Mouse (Mus musculus) cortical plate, adult 2 months (tissue): Measurements from ENCODE around the gene Ints6. TPM values are rescaled to one million over a fixed set of nuclear protein-coding genes. Genes with fewer than 3 reads are reported as not detected.
"Not testable (repeated sequence)": the region's sequence is repeated elsewhere in the genome, so short reads cannot be mapped to it uniquely, and the experiment has no call there.

Experiments
- H3K27ac ChIP-seq: fragments of 200-500 bp; 2 replicates; pipeline ENCODE4 v1.5.1; 2012; ENCODE audit warnings: low read length, control low read depth, inconsistent platforms; ENCODE audit not compliant: insufficient read depth
- H3K4me1 ChIP-seq: fragments of 200-500 bp; 2 replicates; pipeline ENCODE4 v1.6.1; 2011; ENCODE audit warnings: low read length; ENCODE audit not compliant: control insufficient read depth, insufficient read depth
- H3K4me3 ChIP-seq: fragments of 200-500 bp; 2 replicates; pipeline ENCODE4 v1.5.1; 2011; ENCODE audit warnings: mild to moderate bottlenecking, low read length, control low read depth; ENCODE audit not compliant: insufficient read depth
- CTCF ChIP-seq: fragments of 200-500 bp; IDR thresholded peaks from 2 replicates; pipeline ENCODE4 v1.5.1; 2011; ENCODE audit warnings: mild to moderate bottlenecking, control low read depth, low read length; ENCODE audit not compliant: insufficient read depth; ENCODE audit errors: extremely low read depth
- POLR2A ChIP-seq: fragments of 200-500 bp; IDR thresholded peaks from 2 replicates; pipeline ENCODE4 v1.6.1; 2011; ENCODE audit warnings: mild to moderate bottlenecking, low read length, control low read depth; ENCODE audit not compliant: insufficient read depth; ENCODE audit errors: extremely low read depth
- polyA plus RNA-seq: library from polyadenylated mRNA; depleted of rRNA; stranded (reverse); fragments of >200 nt; gene quantifications from 2 replicates; pipeline ENCODE4 v1.2.3, GENCODE M21; 2012

The Ints6 gene
- polyA plus RNA-seq, 1 experiment: 13.7 TPM

GRCm38 (mm10) chr14:62664976-62665673 is 95.8 kb downstream of the Ints6 start:
- Histone ChIP-seq H3K4me3 (no peak overlapping the region), H3K4me1 (no peaks in the 10 kb centered on the region), H3K27ac (no peak overlapping the region)
- TF ChIP-seq CTCF (no peak), POLR2A (no peak)

GRCm38 (mm10) chr14:62663367-62663766 is 97.6 kb downstream of the Ints6 start, which contains the start of gene Serpine3:
TSS of gene Serpine3 (plus strand) at chr14:62663667.
- TF ChIP-seq CTCF (no peak), POLR2A (no peak)
- Histone ChIP-seq H3K27ac (no peak within 1 kb of the TSS), H3K4me1 (no peaks in the 10 kb centered on the region), H3K4me3 (no peak within 1 kb of the TSS)

GRCm38 (mm10) chr14:62662381-62662780 is 98.6 kb downstream of the Ints6 start:
- Histone ChIP-seq H3K27ac (no peak overlapping the region), H3K4me3 (no peak overlapping the region)
- TF ChIP-seq POLR2A: no peak
- no peak for TF ChIP-seq CTCF

DNA sequence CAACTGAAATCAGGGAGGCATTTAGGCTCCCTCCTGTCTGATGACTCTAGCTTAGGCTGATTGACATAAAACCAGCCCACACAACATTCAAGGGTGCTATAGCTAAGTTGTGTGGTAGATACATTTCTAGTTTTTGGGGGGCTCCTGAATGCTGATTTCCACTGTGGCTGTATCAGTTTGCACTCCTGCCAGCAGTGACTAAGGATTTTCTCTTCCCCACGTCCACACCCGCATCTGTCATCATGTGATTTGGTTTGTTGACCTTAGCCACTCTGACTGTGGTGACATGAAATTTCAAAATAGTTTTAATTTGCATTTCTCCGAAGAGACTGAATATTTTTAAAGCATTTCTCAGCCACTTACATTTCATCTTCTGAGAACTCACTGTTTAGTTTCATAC is 103.5 kb downstream of the Ints6 start:
- H3K4me1 ChIP-seq: no peaks in the 10 kb centered on the region
- no peak for TF ChIP-seq POLR2A
- TF ChIP-seq CTCF: no peak
- H3K27ac ChIP-seq: no peak overlapping the region
- no peak overlapping the region for H3K4me3 ChIP-seq

More at GRCm38 (mm10) chr14:62662381-62662780, 98.6 kb downstream of the Ints6 start:
- no peaks in the 10 kb centered on the region for H3K4me1 ChIP-seq

GRCm38 (mm10) chr14:62655996-62656395 is 105.0 kb downstream of the Ints6 start:
- H3K4me1 ChIP-seq: no peaks in the 10 kb centered on the region
- TF ChIP-seq POLR2A (no peak), CTCF (no peak)

GRCm38 (mm10) chr14:62651771-62652170 is 109.2 kb downstream of the Ints6 start:
- H3K4me3 ChIP-seq: no peak overlapping the region
- no peak overlapping the region for H3K27ac ChIP-seq
- no peaks in the 10 kb centered on the region for H3K4me1 ChIP-seq
- TF ChIP-seq CTCF (no peak), POLR2A (no peak)

More at GRCm38 (mm10) chr14:62655996-62656395, 105.0 kb downstream of the Ints6 start:
- Histone ChIP-seq H3K4me3 (no peak overlapping the region), H3K27ac (no peak overlapping the region)

DNA sequence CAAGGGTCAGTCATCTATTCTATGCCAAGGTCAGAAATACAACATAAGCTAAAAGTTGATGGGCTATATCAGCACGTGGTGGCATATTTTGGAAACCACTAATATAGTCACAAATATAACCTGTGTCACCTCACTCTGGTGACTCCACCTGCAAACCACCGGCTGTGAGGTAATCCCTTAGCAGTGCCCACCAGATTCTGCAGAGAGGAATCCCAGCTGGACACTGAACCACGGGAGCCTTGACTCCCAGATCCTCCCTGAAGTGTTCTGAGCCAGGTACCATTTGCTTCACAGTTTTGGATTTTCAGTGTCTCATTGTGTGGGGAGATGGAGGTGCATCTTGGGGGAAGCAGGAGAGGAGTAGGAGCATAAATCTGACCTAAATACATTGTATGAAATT is 110.6 kb downstream of the Ints6 start:
- Histone ChIP-seq H3K4me1 (no peaks in the 10 kb centered on the region), H3K4me3 (no peak overlapping the region), H3K27ac (no peak overlapping the region)
- TF ChIP-seq CTCF (no peak), POLR2A (no peak)

DNA sequence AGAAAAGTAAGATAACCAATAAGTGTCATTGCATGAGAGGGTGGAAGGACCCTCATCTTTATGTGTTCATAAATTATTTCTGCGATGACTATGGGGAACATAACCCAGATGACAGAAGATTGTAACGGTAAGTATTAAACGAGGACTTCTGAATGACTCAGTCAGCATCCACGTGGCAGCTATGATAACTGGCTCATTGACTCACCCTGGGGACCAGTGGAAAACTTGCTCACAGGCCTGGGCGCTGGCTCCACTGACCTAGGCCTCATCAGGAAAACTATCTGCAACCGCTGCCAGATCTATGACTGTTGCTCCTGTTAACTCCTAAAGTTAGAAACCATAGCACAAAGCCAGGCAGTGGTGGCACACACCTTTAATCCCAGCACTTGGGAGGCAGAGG is 112.6 kb downstream of the Ints6 start:
- Histone ChIP-seq H3K27ac (no peak overlapping the region), H3K4me1 (no peaks in the 10 kb centered on the region), H3K4me3 (no peak overlapping the region)
- TF ChIP-seq CTCF (no peak), POLR2A (no peak)

DNA sequence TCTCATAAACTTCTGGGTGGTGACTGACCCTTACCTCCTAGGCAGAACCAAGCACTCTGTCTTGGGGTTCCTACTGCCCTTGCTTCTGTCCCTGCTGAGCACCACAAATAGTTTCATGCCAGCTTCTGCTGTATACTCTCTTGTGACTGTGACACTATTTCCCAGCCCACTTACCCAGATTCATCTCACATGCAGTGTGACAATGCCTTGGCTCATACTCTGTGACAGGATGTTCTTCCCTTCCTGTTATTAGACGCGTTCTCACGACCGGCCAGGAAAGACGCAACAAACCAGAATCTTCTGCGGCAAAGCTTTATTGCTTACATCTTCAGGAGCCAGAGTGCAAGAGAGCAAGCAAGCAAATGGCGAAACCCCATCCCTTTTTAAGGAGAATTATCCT is 118.6 kb downstream of the Ints6 start:
- not testable (repeated sequence) for H3K27ac ChIP-seq, H3K4me1 ChIP-seq, H3K4me3 ChIP-seq

- TF ChIP-seq POLR2A: no peak
- TF ChIP-seq CTCF: no peak
- Histone ChIP-seq H3K4me3 (no peak overlapping the region), H3K27ac (no peak overlapping the region), H3K4me1 (peaks cover 3% of the 10 kb centered on the region; the same call in 1 of the 2 replicates)
Measured at GRCm38 (mm10) chr14:62640396-62640795, 120.6 kb downstream of the Ints6 start.
